Mouse (Mus musculus) brain, embryonic 14.5 days (tissue): Measurements from ENCODE around the gene Ccno. TPM values are rescaled to one million over a fixed set of nuclear protein-coding genes. Genes with fewer than 3 reads are reported as not detected.
A peak's percentile ranks its signal among the peaks of the same experiment; 100 is the strongest.

Experiments
- DNase-seq: peaks from one replicate; pipeline ENCODE4 v3.0.0-alpha.2; 2011; ENCODE audit warnings: low read depth
- CTCF ChIP-seq: fragments of 200-500 bp; IDR thresholded peaks from 2 replicates; pipeline ENCODE4 v1.5.1; 2012; ENCODE audit warnings: inconsistent platforms, mild to moderate bottlenecking, moderate library complexity, borderline replicate concordance; ENCODE audit not compliant: insufficient read depth, insufficient read length; ENCODE audit errors: extremely low read depth
- POLR2A ChIP-seq: fragments of 200-500 bp; IDR thresholded peaks from 2 replicates; pipeline ENCODE4 v1.6.1; 2012; ENCODE audit warnings: mild to moderate bottlenecking, inconsistent platforms, borderline replicate concordance; ENCODE audit not compliant: poor library complexity, insufficient read depth, insufficient read length, severe bottlenecking; ENCODE audit errors: extremely low read depth
- polyA plus RNA-seq: library from polyadenylated mRNA; depleted of rRNA; stranded (reverse); fragments of >200 nt; gene quantifications from 2 replicates; pipeline ENCODE4 v1.2.3, GENCODE M21; 2012; rRNA removed

The Ccno gene
- 3.0 and 3.8 TPM in 2 replicates for polyA plus RNA-seq

- no peak for TF ChIP-seq POLR2A
- TF ChIP-seq CTCF = no peak
- DNase-seq = peak; percentile 97
These were observed at the start of gene Ccno for GRCm38 (mm10) chr13:112987532-112987943. TSS of gene Ccno (plus strand) at chr13:112987802.

- DNase-seq = no peak
- TF ChIP-seq POLR2A = no peak
- TF ChIP-seq CTCF = no peak
These were observed 49.5 kb upstream of the Ccno start for GRCm38 (mm10) chr13:112938130-112938529.

- peak; percentile 9 for DNase-seq
- no peak for TF ChIP-seq CTCF
- no peak for TF ChIP-seq POLR2A
These were observed 45.7 kb upstream of the Ccno start for GRCm38 (mm10) chr13:112941879-112942330.

- TF ChIP-seq POLR2A (no peak), CTCF (no peak)
- DNase-seq = peak; percentile 3
These were observed 42.3 kb upstream of the Ccno start for GRCm38 (mm10) chr13:112945312-112945711.

- no peak for DNase-seq
- TF ChIP-seq CTCF (no peak), POLR2A (no peak)
These were observed 41.7 kb upstream of the Ccno start for GRCm38 (mm10) chr13:112945900-112946299.

- DNase-seq = no peak
- no peak for TF ChIP-seq POLR2A
- no peak for TF ChIP-seq CTCF
These were observed 33.5 kb upstream of the Ccno start for GRCm38 (mm10) chr13:112954067-112954466.

- TF ChIP-seq CTCF (no peak), POLR2A (no peak)
- DNase-seq = no peak
These were observed 24.5 kb upstream of the Ccno start for GRCm38 (mm10) chr13:112963081-112963480.

- no peak for DNase-seq
- TF ChIP-seq CTCF (no peak), POLR2A (no peak)
These were observed 23.2 kb upstream of the Ccno start for GRCm38 (mm10) chr13:112964421-112964820.

- TF ChIP-seq CTCF (no peak), POLR2A (no peak)
- DNase-seq = no peak
These were observed 20.3 kb upstream of the Ccno start for GRCm38 (mm10) chr13:112967267-112967666.

GRCm38 (mm10) chr13:112976720-112977119 is 10.9 kb upstream of the Ccno start:
- TF ChIP-seq POLR2A (no peak), CTCF (no peak)
- no peak for DNase-seq

- TF ChIP-seq CTCF (no peak), POLR2A (no peak)
- DNase-seq = peak; percentile 74
These were observed 1.8 kb upstream of the Ccno start for GRCm38 (mm10) chr13:112985605-112986450.
